In the genomic region with DNA sequence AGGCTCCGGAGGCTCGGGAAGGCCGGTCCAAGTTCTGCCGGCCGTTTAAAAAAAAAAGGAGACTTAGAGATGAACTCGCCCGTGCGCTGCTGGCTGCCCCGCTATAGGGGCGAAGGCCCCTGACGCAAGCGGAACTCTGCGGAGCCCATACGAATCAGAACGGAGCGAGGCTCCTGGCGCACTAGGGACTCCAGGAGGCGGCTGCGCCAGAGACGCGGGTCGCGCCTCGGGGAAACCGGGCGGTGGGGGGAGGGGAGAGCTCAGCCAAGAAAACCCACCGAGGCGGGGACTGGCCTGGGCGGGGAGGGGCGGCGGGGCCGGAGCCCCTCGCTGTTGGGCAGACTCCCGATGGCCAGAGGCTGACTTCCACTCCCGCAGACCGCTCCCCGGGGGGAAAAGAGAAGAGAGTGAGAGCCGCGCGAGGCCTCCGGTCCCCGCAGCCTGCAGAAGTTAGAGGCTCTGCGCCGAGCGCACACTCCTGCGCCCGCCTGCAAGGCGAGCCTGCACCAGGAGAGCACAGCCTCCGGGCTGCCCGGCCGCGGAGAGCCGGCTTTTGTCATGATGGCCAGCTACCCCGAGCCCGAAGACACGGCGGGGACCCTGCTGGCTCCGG, we compare ENCODE assay signal across 8 mouse cellular contexts. TPM values are rescaled to one million over a fixed set of nuclear protein-coding genes. Genes with fewer than 3 reads are reported as not detected.
DNase-seq lines count a peak whose midpoint lies in the region; ATAC-seq and TF ChIP-seq lines count a peak whose summit lies in the region.

A gene (plus strand): TSS at position 186 of the 613 bp plus-strand sequence.

- peak; percentile 34; the same call in 1 of the 2 replicates for ATAC-seq in forebrain, postnatal 0 days
- peak; percentile 18; the same call in 1 of the 2 replicates for ATAC-seq in limb, embryonic 11.5 days (ENCODE audit: insufficient number of reproducible peaks, low FRiP score, low TSS enrichment, low read depth)
- ATAC-seq in neural tube, embryonic 15.5 days (ENCODE audit: low FRiP score) = no peak; the same call in 1 of the 2 replicates

- peak within 1 kb of the TSS; percentile 26 for H3K27ac ChIP-seq in heart, embryonic 10.5 days
- no peak within 1 kb of the TSS for H3K27ac ChIP-seq in forebrain, postnatal 0 days (ENCODE audit: low read depth, low read length)
- no peak within 1 kb of the TSS for H3K27ac ChIP-seq in limb, embryonic 11.5 days (replicated peaks; ENCODE audit: low read depth, low read length)
- peak within 1 kb of the TSS; percentile 51; the same call in 1 of the 2 replicates for H3K27ac ChIP-seq in neural tube, embryonic 15.5 days (replicated peaks)

- peaks cover 35% of the 10 kb centered on the region for H3K4me1 ChIP-seq in heart, embryonic 10.5 days
- peaks cover 11% of the 10 kb centered on the region; the same call in 1 of the 2 replicates for H3K4me1 ChIP-seq in forebrain, postnatal 0 days (ENCODE audit: insufficient read depth)
- H3K4me1 ChIP-seq in limb, embryonic 11.5 days (ENCODE audit: control insufficient read depth, insufficient read depth, low read length) = peaks cover 29% of the 10 kb centered on the region
- H3K4me1 ChIP-seq in neural tube, embryonic 15.5 days = peaks cover 36% of the 10 kb centered on the region

- DNase-seq in heart, embryonic 10.5 days (ENCODE audit: low spot score) = no peak
- DNase-seq in heart, postnatal 25 days (ENCODE audit: low spot score) = no peak
- peak; percentile 41 to 48 for DNase-seq in adrenal gland, postnatal 36 days
- peak; percentile 46 for DNase-seq in forebrain, postnatal 0 days
- DNase-seq in limb, embryonic 11.5 days (ENCODE audit: low spot score) = peak; percentile 75
- no peak for DNase-seq in frontal cortex, postnatal 36 days (ENCODE audit: low spot score in 2 of 2)
- DNase-seq in spleen, postnatal 36 days (ENCODE audit: low spot score in 2 of 2) = no peak

- WGBS in heart, embryonic 10.5 days = under 1% methylated on average over 57 of the region's 58 CpGs
- 1% methylated on average over 56 of the region's 58 CpGs for WGBS in forebrain, postnatal 0 days
- WGBS in limb, embryonic 11.5 days = 1% methylated on average over 34 of the region's 58 CpGs
- WGBS in neural tube, embryonic 15.5 days = under 1% methylated on average over 55 of the region's 58 CpGs

- no peaks in the 10 kb centered on the region for H3K9me3 ChIP-seq in heart, embryonic 10.5 days
- no peaks in the 10 kb centered on the region for H3K9me3 ChIP-seq in forebrain, postnatal 0 days (ENCODE audit: low read length)
- no peaks in the 10 kb centered on the region for H3K9me3 ChIP-seq in limb, embryonic 11.5 days (ENCODE audit: control insufficient read depth, low read length)
- no peaks in the 10 kb centered on the region for H3K9me3 ChIP-seq in neural tube, embryonic 15.5 days (replicated peaks)

- H3K36me3 ChIP-seq in heart, embryonic 10.5 days = no peaks in the 10 kb centered on the region
- no peaks in the 10 kb centered on the region for H3K36me3 ChIP-seq in forebrain, postnatal 0 days (ENCODE audit: insufficient read depth)
- no peaks in the 10 kb centered on the region for H3K36me3 ChIP-seq in limb, embryonic 11.5 days (ENCODE audit: control insufficient read depth, insufficient read depth, low read length)
- H3K36me3 ChIP-seq in neural tube, embryonic 15.5 days = no peaks in the 10 kb centered on the region

- intact Hi-C loops in heart, postnatal 25 days (cut with DNase I) = loop anchor here (10.0 kb wide), 1 partner anchor 310 kb away; no protein-coding TSS in a partner anchor

- peak within 1 kb of the TSS; percentile 14; the same call in 1 of the 2 replicates for H3K9ac ChIP-seq in forebrain, postnatal 0 days
- H3K9ac ChIP-seq in limb, embryonic 11.5 days (ENCODE audit: low read length) = peak within 1 kb of the TSS; percentile 27; the same call in 1 of the 2 replicates
- H3K9ac ChIP-seq in neural tube, embryonic 15.5 days (replicated peaks) = no peak within 1 kb of the TSS

- peak within 1 kb of the TSS; percentile 63 for H3K4me3 ChIP-seq in heart, embryonic 10.5 days
- H3K4me3 ChIP-seq in forebrain, postnatal 0 days (ENCODE audit: low read depth, low read length) = peak within 1 kb of the TSS; percentile 34
- H3K4me3 ChIP-seq in limb, embryonic 11.5 days (ENCODE audit: low read depth, low read length) = peak within 1 kb of the TSS; percentile 39
- peak within 1 kb of the TSS; percentile 34 for H3K4me3 ChIP-seq in neural tube, embryonic 15.5 days (replicated peaks)

- H3K27me3 ChIP-seq in heart, embryonic 10.5 days (ENCODE audit: insufficient read depth, poor library complexity, severe bottlenecking) = peaks cover 96% of the 10 kb centered on the region
- H3K27me3 ChIP-seq in forebrain, postnatal 0 days (ENCODE audit: insufficient read depth, low read length) = peaks cover 57% of the 10 kb centered on the region
- peaks cover 83% of the 10 kb centered on the region for H3K27me3 ChIP-seq in limb, embryonic 11.5 days (ENCODE audit: control insufficient read depth, insufficient read depth, low read length)
- H3K27me3 ChIP-seq in neural tube, embryonic 15.5 days (replicated peaks) = peaks cover 85% of the 10 kb centered on the region

- H3K4me2 ChIP-seq in forebrain, postnatal 0 days (ENCODE audit: low read depth) = peak within 1 kb of the TSS; percentile 57
- H3K4me2 ChIP-seq in limb, embryonic 11.5 days (ENCODE audit: low read depth, severe bottlenecking) = peak within 1 kb of the TSS; percentile 86
- peak within 1 kb of the TSS; percentile 54 for H3K4me2 ChIP-seq in neural tube, embryonic 15.5 days

- no peak for TF ChIP-seq CTCF in forebrain, postnatal 0 days (IDR thresholded peaks at IDR 0.05; ENCODE audit: low read depth)

RNA-seq across cellular contexts. Expression of the gene that starts here (rescaled TPM):
- polyA plus RNA-seq in heart, embryonic 10.5 days (2016; fragmentation: Nextera tagmentation; extraction: Ambion mirVana) = 0.10 TPM in 1 of 2 replicates, not detected in the other
- total RNA-seq in heart, postnatal 25 days (2021) = not detected
- total RNA-seq in adrenal gland, postnatal 36 days (2021) = not detected
- total RNA-seq in forebrain, postnatal 0 days (2014; rRNA removed) = 0.08 and 0.71 TPM in 2 replicates
- 0.43 and 0.61 TPM in 2 replicates for polyA plus RNA-seq in forebrain, postnatal 0 days (2015; fragmentation: Nextera tagmentation; extraction: Ambion mirVana)
- polyA plus RNA-seq in limb, embryonic 11.5 days (2014; fragmentation: Nextera tagmentation; extraction: Ambion mirVana) = not detected in 2 replicates
- polyA plus RNA-seq in neural tube, embryonic 15.5 days (2015; fragmentation: Nextera tagmentation; extraction: Ambion mirVana) = 0.49 and 0.55 TPM in 2 replicates

Comparison
In these comparisons a context has a peak if more than half of its experiments do, and no peak if none do; other contexts are left out.
1. Peak in DNase-seq in adrenal gland, postnatal 36 days; RNA of the gene not detected or under 1 TPM.
2. Peak in DNase-seq, ATAC-seq, H3K4me3 ChIP-seq, H3K9ac ChIP-seq and H3K4me2 ChIP-seq in forebrain, postnatal 0 days; RNA of the gene not detected or under 1 TPM.
3. Peak in DNase-seq, ATAC-seq, H3K4me3 ChIP-seq, H3K9ac ChIP-seq and H3K4me2 ChIP-seq in limb, embryonic 11.5 days; RNA of the gene not detected or under 1 TPM.
4. H3K27ac ChIP-seq: peak in heart, embryonic 10.5 days (single experiment) and neural tube, embryonic 15.5 days (single experiment); none in forebrain, postnatal 0 days (single experiment) and limb, embryonic 11.5 days (single experiment).
5. Peak in every context shown above with its lines, with median percentiles within 50 percentile points of each other: H3K4me3 ChIP-seq and H3K4me2 ChIP-seq.